Mouse (Mus musculus) testis, postnatal 14 days (tissue): Measurements from ENCODE around the gene Zfp292.

ENCODE experiments used
- DNase-seq: peaks from one replicate; pipeline ENCODE4 v3.0.0; 2021; ENCODE audit warnings: low spot score

Zfp292 gene

DNA sequence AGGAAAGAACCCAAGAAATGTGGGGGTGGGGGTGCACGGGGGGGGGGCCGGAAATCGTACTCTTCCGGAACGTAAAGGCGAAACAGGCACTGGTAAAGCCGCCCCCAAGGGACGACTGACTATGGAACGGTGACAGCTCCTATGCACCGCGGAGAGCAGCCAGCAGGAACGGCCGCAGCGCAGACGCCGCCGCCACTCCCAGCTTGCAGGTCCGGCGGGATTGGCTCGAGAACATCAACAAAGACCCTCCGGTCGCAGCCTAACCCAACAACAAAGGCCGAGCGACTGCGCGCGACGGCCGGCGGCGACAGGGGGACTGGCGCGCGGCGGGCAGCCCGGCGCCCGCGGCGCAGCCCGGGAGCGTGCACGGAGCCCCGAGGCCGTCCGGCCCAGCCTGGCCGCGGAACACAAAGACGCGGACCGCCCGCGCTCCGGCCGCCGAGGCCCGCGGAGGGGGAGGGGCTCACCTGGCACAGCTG is 430 bp downstream of the Zfp292 start:
- DNase-seq = peak; percentile 71

DNA sequence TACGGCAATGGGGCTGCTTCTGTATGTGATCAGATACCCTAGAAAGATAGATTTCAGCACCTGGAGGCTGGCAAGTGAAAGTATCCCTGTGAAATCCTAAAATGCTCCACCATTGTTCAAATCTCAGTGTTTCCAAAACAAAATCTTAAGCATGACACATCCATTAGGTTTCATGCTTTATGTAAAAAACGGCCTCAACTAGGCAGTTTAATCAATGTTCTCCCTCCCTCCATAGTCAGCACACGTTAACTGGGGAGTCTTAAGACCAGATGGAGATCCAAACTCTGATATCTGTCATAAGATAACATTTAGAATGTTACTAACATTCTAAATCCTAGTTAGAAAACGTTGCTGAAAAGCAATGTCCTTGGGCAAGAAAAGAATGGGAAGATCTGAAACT is 909 bp downstream of the Zfp292 start:
- DNase-seq = no peak

DNA sequence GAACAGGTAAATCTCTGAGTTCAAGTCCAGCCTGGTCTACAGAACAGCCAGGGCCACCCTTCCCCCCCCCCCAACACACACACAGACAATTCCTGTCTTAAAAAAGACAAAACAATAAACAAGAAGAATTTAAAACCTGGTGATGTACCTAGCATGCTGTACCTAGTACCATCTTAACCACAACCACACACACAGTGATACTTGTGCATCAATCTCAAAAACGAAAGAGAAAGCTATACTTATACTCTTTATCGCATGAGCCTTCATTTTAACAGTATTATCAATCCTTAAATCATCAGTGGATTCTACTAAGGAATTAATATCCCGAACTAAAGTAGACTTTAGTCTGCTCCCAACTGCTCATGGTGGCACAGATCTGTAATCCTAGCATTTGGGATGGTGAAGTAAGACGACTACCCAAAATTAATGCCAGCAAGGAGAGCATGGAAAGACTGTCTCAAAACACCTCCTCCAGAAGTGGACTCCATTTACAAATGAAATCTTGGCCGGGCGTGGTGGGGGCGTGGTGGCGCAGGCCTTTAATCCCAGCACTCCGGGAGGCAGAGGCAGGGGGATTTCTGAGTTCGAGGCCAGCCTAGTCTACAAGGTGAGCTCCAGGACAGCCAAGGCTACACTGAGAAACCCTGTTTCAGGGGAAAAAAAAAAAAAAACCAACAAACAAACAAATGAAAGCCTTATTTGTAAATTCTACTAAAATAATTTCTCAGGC is 1.7 kb downstream of the Zfp292 start:
- no peak for DNase-seq

DNA sequence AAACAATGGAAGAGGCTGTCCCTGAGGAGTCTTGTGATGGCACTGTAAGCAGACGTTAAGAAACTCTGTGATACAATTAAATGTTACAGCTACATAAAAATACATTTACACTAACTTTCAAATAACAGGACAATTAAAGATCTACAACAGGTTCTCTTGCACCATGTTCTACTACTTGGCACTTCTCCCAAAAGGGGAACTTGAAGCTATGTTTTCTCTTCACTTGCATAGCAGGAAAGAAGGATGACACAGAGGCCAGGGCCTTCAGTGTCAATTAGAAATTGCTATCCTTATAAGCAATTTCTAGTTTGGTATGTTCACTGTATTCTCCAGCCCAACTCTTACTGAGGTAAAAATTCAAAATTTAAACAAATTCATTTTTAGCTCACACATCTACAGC is 8.5 kb downstream of the Zfp292 start:
- no peak for DNase-seq

DNA sequence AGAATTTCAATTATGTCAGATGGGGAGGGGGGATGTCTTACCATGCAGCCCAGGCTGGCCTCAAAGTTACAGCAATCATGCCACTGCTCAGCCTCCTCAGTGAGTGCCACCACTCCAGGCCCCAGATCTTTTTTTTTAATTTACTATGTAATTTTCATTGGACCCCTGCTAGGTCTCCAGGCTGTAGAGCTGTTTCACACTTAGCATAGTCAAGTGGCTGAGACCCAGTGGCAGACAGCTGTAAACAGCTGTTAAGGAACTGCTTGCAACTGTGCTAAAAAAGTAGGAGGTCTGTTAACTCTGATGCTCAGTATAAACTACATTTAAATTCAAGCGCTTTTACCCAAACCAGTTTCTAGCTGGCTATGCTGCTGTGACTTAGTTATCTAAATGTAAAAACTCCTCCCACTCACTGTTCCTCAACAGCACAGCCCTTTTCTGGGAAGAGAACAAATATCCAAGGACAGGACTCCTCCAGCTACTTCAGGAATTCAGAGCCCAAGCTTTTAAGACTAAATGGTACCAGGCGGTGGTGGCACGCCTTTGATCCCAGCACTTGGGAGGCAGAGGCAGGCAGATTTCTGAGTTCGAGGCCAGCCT is 9.8 kb downstream of the Zfp292 start:
- DNase-seq = no peak

DNA sequence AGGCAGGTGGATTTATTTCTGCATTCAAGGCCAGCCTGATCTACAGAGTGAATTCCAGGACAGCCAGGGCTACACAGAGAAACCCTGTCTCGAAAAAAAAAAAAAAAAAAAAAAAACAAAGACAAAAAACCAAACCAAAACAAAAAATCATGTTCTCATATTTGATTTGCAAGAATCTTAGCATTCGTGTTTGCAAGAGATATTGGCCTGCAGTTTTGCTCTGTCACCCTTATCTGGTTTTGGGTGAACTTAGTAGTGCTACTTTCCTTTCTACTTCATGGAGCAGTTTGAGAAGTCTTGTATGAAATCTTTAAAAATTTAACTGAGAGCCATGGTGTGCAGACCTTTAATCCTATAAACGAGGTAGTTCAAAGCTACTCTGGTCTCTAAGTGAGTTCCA is 12.9 kb downstream of the Zfp292 start:
- DNase-seq = no peak

DNA sequence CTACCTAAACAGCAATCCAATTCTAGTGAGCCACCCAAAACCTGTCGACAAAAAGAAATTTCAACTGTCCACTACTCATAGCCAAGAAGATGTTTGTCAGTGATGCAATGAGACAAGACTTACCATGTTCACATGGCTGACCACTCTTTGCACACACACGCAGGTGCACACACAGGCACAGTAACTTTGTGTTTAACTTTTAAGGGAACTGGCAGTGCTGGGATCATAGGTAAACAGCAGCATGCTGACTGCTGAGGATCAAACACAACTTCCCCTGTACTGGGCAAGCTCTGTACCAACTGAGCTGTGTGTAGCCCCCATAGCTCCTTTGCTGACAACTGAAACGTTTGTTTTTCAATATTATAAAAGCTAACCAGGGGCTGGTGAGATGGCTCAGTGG is 21.3 kb downstream of the Zfp292 start:
- no peak for DNase-seq

DNA sequence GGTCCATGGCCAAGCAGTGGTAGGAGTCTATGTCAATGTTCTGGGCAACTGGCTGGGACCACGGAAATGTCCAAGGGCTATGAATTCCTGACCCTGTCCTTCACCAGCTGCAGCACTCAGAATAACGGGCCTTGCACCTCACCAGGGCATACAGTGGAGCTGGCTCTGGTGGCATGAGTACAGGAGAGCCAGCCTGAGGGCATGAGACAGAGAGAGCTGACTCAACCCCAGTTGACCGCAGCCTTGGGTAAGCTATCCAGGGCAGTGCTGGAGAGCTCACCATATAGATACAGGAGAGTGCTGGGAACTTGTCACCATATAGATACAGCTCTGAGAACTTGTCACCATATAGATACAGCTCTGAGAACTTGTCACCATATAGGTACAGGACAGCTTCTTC is 23.3 kb downstream of the Zfp292 start:
- DNase-seq = no peak

DNA sequence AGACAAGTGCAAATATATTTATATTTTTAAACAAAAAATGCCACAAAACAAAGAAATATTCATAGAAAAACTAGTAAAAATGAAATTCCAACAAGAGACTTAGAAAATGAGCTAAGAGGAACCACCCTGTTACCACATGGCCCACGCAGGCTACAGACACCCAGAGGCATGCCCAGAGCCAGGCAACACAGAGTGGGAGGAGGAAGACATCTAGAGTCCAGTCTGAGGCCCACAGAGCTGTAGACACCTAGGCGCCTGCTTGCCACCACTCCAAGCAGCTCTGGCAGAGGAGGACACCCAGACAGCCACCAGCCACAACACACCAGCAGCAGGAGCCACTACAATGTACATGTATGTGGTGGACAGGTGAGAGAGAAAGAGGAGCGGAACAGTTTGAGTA is 23.9 kb downstream of the Zfp292 start:
- no peak for DNase-seq

DNA sequence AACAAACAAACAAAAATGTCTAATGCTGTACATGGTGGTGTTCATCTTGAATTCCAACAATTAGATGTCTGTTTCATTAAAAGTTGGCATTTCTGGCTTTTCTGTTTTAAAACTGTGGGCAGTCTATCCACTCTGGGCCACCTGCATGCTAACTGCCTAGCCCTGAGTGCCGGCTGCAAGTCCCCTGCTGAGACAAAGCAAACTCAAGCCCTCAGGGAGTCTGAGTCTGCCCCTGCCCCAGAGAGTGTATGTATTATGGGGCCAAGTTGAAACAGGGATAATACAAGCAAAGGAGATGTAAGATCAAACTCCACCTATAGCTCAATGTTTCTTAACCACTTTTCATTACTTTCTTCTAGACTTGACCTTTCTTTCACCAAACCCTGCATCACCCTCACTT is 26.8 kb downstream of the Zfp292 start:
- DNase-seq = no peak

DNA sequence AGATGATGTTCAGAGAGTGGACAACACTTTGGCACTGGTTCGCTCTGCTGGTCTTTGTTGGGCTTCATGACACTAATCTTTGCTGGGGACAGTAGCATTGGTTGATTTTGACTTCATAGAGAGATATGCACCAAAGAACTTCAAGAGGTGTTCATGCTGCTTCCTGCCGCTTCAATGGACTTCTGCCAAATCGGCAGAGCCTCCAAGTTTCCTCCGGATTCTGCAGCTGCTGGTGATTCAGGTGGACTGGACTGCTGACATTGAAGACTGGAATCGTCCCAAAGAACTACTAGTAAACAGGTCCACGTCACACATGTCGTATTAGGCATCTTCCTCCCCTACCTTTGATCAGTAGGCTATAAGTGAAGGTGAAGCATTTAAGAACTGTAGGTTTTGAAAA is 30.7 kb downstream of the Zfp292 start:
- DNase-seq = no peak

DNA sequence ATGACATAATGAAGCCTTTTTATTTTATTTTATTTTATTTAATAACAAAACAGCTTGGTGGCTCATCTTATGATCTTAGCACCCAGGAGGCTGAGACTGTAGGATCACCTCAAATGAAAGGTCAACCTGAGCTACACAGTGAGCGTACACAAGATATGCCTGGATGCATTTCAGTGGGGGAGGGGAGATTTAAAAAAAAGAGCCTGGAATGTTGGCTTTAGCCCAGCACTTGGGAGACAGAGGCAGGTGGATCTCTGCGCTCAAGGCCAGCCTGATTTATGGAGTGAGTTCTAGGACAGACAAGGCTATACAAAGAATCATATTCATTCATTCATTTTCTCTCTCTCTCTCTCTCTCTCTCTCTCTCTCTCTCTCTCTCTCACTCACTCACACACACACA is 32.6 kb downstream of the Zfp292 start:
- DNase-seq = no peak

DNA sequence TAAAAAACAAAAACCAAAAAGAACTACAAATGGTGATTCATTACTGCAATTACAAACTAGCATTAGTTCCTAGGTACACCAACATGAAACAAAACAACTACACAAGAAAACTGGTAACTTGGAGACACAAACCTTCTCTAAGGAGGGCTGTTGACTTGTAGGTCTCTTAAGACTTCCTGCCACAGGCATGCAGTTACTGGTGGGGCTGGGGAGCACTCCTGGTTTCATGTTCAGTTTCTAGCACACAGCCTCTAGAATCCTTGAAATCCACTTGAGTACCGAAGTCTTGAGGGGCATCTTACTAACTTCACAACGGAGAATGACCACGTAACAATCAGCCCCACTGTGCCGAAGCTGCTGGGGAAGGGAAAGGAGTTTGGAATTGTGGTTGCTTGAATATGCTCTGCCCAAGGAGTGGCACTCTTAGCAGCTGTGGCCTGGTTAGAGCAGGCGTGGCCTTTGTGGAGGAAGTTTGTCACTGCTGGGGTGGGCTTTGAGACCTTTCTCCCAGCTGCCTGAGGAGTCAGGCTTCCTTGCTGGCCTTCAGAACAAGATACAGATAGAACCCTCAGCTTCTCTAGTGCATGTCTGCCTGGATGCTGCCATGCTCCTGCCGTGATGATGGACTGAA is 35.0 kb downstream of the Zfp292 start:
- no peak for DNase-seq

DNA sequence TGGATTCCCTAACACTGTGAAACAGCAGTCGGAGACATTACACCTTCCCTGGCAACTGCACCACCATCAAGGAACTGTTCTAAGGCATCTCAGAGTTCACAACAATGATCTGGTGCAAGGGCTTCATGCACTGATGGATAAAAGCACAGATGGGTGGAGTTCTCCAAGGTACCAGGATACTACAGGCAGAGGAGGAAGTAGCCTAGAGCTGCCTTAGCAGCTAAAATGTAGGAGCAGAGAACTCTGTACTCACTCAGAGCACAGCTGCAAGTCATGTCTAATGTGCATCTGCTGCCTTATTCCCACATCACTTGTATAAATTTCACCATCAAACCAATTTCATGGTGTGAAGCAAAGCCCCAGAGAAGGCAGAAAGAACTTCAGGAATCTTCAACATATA is 38.9 kb downstream of the Zfp292 start:
- DNase-seq = no peak

DNA sequence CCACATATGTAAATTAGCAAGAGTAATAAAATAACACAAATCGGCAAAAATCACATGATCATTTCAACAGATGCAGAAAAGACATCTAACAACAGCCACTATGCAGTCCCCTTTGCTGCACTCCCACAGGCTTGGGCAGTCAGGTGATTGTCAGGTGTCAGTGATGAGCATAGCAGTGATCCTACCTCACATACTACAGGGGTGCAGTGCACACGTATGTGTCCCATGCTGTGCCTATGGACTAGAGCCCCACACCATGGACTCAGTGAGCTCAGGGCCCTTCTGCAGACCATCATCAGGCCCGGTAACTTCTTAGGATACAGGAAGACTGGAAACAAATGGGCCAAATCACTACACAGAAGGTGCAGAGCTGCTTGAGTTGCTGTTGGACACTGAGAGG is 39.9 kb downstream of the Zfp292 start:
- no peak for DNase-seq

DNA sequence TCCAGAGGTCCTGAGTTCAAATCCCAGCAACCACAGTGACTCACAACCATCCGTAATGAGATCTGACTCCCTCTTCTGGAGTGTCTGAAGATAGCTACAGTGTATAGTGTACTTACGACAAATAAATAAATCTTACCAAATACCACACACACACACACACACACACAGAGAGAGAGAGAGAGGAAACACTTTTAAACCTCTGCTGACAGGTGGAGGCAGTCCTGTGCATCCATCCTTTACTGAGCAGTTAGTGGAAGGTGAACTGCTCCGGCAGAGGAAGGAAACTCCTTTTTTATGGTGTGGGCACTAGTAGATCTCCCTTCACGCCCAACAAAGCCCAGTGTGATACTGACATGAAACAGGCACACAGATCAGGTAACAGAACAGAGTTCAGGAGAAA is 51.3 kb downstream of the Zfp292 start:
- DNase-seq = no peak

DNA sequence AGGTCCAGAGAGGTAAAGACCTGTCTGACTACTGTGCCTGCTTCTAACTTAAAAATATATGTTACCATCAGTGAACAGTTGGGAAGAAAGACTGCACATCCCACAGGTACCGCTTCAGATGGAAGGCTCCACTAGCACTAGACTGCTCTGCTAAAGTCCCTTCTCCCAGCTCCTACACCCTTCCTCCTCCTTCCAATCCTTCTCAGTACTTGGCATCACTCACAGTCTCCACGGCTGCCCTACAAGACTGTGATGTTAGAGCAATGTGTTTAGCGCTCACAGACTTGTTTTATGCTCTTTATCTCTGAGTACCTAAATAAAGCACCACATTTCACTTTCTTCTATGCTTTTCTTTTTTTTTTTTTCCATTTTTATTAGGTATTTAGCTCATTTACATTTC is 53.3 kb downstream of the Zfp292 start:
- no peak for DNase-seq

DNA sequence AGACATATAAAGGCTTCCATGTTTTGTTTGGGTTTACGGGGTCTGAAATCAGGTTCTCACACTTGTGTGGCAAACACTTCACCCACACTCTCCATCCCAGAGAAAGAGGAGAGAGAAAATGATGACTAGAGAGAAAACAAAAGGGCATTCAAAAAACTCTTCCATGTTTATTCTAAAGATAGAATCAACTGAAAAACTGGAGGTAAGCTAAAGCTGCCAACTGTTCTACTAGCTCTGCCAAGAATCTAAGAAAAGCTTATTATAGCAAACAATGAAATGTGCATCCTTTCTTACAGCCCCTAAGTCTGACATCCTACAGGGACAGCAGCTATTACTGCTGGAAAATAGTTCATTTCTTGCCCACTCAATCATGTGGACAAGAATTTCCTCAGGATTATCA is 58.9 kb downstream of the Zfp292 start:
- no peak for DNase-seq

DNA sequence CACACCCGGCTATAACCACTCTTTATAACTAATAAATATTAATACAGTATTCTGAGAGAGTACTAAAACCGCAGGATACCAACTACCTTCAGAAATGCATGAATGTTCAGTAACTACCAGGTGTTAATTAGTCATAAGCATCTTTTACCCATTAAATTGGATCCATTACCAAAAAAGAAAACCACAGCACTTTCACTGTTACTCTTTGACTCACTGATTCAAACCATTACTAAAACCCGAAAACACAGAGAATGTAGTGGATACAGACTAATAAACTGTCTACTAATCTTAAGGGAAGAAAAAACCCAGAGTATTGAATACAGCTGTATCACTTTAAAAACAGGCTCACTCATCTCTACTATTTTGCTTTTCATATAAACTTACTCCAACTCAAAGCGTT is 62.9 kb downstream of the Zfp292 start:
- no peak for DNase-seq

DNA sequence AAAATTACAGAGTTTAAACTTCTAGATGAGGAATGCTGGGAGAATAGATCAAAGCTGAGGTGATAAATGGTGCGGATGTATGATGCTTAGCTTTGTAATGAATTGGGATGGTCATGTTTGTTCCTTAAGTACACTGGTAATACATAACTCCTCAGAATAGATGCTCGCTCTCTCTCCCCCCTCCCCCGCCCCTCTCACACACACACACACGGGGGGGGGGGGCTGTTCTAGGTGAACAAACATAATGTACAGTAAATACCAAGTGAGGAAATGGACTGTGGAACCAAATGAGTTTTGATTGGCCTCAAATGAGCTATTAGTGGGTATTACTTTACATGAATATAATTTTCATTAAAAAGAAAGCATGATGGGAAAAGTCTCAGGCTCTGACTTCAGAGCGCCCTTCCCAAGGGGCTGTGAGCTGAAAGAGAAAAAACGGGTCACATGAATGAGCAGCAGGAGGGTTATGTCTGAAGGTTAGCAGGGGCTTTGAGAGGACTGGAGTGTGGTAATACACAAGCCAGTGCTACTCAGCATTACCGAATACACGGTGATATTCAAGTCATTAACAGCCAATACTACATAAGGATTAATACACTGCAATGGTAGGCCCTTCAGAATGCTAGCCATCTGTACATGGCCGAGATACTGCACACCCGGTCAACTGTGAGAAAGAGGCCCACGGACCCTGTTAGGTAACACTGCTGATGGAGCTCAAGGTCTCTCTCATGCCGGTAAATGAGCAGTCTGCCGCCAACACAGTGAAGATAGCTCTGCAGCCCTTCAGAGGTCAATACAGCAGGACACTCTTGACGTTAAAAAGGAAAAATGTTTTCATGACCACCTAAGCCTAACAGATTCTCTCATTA is 81.4 kb downstream of the Zfp292 start:
- DNase-seq = no peak

DNA sequence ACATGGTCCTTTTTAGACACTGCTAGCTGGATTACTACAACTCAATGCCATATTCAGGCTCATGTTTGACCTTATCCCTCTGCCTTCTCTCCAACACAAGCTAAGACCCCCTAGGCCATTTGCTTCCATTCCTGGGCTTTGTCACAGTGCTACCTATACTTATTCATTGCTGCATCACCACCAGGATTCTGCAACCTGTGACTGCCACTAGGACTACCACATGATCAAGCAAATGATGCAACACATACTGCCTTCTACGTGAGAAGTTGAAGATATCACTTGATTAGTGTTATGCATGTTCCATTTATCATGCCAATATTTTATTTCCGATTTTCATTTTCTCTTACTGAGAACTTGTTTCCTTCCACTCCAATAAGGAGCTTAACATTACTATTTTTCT is 84.8 kb downstream of the Zfp292 start:
- no peak for DNase-seq

DNA sequence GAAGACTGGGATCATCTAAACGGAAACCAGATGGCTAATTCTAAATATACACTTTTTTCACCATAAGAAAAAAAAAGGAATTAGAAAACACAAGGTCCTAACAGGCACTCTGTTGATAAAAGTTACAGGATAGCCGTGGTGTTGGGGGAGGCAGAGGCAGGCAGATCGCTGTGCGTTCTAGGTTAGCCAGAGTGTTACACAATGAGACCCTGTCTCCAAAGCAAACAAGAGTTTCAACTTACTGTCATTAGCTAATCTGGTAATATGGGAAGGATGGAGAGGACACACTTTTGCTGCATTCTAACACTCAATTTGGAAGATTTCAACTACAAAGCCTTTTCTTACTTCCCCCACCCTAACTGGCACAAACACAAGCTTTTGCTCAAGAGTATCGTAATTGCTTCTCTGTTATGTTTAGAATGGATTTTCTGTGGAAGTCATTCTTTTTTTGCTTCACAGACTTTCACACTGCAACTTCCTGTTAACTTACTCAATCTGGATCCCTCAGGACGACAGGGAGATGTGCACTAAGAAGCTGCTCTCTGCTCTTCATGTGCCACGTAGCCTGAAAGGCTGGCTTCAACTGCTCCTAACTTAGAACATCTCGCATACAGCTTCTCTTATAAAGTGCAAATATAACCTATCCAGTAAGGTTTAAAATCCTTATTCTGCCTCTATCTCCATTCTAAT is 85.3 kb downstream of the Zfp292 start:
- no peak for DNase-seq
